Mouse (Mus musculus) ES-E14 (cell line): ENCODE results near the gene Fbxo36.

Experiments used
- MAFK ChIP-seq: IDR thresholded peaks from 2 replicates; pipeline ENCODE4 v1.6.1; 2014; ENCODE audit warnings: mild to moderate bottlenecking, low read depth, low read length, inconsistent platforms; ENCODE audit not compliant: insufficient read depth
- ZNF384 ChIP-seq: IDR thresholded peaks from 2 replicates; pipeline ENCODE4 v1.6.1; 2012; ENCODE audit warnings: low read depth, low read length, inconsistent platforms

DNA sequence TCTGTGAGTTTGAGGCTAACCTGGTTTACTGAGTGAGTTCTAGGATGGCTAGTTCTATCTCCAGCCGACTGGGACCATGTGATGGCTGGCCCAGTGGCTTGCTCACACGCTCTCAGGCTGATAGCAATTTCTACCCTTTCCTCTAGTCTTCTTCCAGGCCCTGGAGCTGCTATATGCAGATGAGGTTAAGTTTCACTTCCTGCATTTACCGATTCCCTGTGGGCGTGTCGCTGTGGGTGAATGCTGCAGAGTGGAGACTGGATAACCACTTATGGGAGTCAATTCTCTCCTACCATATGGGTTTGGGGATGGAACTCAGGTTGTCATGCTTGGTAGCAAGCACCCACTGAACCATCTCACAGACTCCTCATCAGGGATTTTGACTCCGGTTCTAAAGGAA is 84.5 kb downstream of the Fbxo36 start:
- no peak for TF ChIP-seq MAFK
- TF ChIP-seq ZNF384, result no peak
